Mouse (Mus musculus) gastrocnemius, adult 18-20 months (tissue): ENCODE data around the gene Kazald1. TPM values are rescaled to one million over a fixed set of nuclear protein-coding genes. Genes with fewer than 3 reads are reported as not detected.

Experiments used
- DNase-seq: peaks from one replicate; pipeline ENCODE4 v3.0.0; 2021; ENCODE audit warnings: low spot score
- total RNA-seq, 2 experiments: library from RNA; stranded (reverse); gene quantifications; 2 replicates each; pipeline ENCODE4 v1.2.3; 2021

Gene Kazald1
- total RNA-seq, 2 experiments from 2014 or later, result 6.3 to 11.2 TPM

- DNase-seq, result peak; percentile 59
Measured at GRCm38 (mm10) chr19:45047935-45048643, 27.0 kb upstream of the Kazald1 start.

DNA sequence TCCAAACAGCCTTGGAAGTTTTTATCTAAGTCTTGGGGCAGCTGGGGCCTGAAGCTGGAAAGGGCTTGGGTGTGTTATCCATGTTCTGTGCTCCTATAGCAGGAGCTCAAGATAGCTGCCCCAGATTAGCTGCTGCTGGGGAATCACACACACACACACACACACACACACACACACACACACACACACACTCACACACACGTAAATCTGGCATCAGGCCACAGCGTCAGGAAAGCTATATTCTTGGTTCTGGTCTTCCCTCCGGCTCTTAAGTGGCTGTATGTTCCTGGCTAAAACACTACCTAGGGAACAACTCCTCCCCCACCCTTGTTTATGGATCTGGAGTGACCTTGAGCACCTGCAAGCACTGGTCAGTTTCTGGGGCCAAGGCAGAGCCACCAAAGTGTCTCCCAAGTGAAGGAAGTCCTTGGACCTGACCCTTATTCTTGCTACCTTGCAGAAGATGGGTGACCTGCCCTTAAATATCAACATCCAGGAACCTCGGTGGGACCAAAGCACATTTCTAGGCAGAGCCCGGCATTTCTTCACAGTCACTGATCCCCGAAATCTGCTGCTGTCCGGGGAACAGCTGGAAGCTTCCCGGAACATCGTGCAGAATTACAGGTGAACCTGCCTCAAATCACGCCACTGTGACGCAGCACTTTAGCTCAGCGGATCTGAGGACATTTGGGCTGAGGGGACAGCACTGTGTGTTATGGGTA is 26.2 kb upstream of the Kazald1 start:
- no peak for DNase-seq

GRCm38 (mm10) chr19:45049523-45049922 is 25.5 kb upstream of the Kazald1 start:
- no peak for DNase-seq

GRCm38 (mm10) chr19:45053451-45053850 is 21.6 kb upstream of the Kazald1 start:
- DNase-seq, result no peak

DNA sequence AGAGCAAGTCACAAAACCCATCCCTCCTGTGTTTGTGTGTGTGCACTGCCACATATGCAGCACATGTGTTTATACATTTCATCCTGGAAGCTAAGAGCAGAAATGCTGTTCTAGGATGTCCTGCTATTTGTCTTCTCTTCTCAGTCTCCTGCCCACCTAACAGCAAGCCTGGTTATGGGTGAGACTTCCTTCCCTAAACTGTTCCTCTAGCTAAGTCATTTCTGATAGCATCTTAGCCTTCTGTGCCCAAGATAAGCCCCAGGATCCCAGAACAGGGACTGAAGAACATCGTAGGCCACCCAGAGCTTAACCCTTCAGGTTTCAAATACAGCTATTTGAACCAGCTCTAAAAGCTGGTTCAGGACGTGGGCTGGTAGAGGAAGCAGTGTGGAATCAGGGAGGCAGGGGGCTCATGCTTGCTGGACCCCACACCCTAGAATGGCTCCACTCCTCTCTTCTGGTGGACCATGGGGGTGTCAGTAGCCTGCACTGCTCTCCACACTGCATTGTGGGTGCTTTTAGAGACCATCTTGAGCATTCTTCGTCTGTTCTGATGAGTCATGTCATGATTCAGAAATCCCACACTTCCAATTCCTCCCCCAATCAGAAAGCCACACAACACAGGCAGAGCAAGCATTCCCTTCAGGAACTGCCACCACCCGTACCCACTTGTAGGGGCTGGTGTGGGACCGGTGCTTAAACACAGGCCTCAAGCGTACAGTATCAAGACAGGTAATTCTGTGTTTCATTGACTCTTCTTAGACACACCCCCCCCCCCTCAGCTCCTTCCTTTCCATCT is 19.9 kb upstream of the Kazald1 start:
- DNase-seq, result no peak

DNA sequence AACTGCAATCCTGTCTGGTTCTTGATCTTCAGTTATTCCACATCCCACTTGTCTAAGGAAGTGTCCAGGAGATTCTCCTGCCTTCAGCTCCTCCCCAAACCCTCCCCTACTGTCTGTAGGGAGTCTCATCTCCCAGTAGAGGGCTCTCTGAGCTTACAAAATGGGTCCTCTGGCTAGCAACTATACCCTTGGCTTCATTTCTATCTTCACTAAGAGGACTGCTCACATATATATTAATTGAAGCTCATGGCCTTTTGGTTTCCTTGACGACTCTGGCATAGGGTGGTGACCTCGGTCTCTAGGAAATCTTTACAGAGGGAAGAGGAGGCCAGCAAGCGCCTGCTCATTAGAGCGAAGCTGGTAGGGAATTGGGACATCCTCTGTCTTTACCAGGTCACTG is 18.7 kb upstream of the Kazald1 start:
- DNase-seq, result peak; percentile 57

DNA sequence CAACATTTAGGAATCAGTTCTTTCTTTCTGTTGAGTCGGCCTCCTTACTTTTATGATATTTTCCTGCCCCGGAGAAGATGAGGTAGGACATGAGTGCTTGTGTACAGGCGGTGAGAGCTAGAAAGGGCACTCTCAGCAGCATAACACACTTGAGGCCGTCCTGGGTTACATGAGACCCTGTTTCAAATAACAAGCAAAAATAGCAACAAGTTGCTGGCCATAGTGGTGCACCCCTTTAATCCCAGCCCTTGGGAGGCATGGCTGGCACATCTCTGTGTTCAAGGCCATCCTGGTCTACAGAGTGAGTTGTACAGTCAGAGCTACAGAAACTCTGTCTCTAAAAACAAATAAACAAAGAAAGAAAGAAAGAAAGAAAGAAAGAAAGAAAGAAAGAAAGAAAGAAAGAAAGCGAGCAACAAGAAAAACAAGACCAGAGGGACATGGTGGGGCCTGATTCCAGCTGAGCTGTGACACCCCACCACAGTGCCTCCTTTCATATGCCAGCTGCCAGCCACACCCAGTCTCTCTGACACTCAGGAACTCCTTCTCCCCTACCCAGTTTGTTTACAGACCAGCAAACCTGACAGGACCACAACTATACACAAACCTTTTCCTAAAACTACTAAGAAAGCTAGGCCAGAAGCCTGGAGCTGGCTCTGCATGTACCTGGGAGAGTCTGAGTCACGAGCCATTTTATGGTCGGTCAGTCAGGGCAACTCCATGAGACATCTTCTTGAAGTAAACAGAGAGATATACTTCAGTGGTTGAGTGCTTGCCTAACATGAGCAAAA is 17.9 kb upstream of the Kazald1 start:
- DNase-seq, result peak; percentile 39

- peak; percentile 52 for DNase-seq
Measured at GRCm38 (mm10) chr19:45057724-45058112, 17.3 kb upstream of the Kazald1 start.

DNA sequence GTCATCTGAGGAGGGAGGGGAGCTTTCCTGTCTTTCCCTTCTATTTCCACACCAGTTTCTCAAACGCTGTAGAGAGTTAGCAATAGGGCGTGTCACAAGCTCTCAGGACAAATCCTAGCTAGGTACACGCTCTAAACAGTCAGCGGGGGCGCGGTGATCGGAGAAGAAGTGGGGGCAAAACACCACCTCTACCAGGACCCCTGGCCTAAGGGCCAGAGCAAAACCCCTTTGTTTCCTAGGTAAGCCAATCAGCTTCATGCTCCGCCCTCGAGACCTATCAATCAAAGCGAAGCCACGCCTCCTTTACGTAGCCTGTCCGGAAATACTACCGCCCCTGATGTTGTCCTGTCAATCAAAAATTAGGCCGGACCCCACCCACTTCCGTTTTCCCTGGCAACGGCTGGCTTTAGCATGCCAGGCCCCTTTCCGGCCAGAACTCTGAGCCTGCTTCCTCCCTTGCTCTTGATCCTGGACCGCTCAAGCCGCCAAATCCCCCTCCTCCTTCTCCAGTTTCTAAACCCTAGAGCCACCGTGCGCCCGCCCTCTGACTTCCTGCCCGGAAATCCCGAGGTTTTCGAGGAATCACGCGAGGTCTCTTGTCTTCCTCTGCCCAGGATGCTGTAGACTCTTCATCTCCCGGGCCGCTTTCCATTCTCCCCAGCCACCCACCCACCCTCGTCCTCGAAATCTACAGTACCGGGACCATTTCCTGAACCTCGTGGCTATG is 16.8 kb upstream of the Kazald1 start:
- DNase-seq, result peak; percentile 95

- DNase-seq, result no peak
Measured at GRCm38 (mm10) chr19:45058841-45059240, 16.2 kb upstream of the Kazald1 start.

DNA sequence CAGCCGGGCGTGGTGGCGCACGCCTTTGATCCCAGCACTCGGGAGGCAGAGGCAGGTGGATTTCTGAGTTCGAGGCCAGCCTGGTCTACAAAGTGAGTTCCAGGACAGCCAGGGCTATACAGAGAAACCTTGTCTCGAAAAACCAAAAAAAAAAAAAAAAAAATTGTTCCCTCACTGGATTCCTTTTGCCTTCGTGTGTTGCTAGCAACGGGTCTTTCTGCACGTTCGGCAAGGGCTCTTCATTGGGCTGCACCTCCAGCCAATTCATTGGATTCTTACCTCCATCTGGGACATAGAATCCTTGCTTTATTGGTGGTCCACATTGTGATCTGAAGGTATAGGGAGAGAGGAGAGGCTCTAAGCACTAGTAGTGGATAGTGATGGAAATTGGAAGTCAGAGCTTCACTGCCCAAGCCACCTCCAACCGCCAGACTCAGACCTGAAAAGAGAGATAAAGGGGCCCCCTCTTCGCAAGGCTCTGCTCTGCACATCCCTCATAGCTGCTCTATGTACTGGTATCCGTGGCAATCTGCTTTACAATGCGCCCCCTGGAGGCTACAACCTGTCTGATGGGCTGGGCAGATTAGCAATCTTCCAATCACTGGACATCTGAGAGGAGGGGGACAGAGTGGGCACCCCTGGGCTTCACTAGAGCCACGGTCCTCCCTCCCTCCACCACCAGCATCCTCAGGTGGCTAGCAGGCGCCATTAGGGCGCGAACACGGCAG is 11.3 kb upstream of the Kazald1 start:
- DNase-seq, result peak; percentile 59

- no peak for DNase-seq
Measured at GRCm38 (mm10) chr19:45065226-45065625, 9.8 kb upstream of the Kazald1 start.

- no peak for DNase-seq
Measured at GRCm38 (mm10) chr19:45067170-45067569, 7.9 kb upstream of the Kazald1 start.

DNA sequence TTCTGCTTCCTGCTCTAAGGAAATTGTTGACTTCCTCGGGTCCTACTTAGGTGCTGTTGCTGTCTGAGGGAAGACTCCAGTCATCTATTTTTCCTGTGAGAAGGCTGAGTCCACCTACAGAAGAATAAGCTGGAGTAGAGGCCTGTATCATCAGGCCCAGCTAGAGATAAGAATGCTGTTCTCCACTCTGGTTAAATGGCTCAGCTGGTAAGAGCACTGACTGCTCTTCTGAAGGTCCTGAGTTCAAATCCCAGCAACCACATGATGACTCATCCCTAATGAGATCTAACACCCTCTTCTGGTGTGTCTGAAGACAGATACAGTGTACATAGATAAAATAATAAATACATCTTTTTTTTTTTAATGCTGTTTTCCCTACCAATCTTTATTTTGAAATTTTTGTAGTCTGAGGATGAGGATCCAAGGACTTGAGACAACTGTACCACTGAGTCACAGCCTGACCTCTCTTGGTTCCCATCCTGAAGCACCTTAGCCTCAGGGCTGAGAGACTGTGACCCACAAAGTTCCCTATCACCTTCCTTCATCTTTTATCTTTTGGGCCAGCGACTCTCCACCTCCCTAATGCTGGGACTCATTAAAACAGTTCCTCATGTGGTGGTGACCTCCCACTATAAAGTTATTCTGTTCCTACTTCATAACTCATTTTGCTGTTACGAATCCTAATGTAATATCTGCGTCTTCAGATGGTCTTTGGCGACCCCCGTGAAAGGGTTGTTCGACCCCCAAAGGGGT is 7.1 kb upstream of the Kazald1 start:
- no peak for DNase-seq

- DNase-seq, result peak; percentile 83
Measured at GRCm38 (mm10) chr19:45073871-45074542, 1.0 kb upstream of the Kazald1 start.

DNA sequence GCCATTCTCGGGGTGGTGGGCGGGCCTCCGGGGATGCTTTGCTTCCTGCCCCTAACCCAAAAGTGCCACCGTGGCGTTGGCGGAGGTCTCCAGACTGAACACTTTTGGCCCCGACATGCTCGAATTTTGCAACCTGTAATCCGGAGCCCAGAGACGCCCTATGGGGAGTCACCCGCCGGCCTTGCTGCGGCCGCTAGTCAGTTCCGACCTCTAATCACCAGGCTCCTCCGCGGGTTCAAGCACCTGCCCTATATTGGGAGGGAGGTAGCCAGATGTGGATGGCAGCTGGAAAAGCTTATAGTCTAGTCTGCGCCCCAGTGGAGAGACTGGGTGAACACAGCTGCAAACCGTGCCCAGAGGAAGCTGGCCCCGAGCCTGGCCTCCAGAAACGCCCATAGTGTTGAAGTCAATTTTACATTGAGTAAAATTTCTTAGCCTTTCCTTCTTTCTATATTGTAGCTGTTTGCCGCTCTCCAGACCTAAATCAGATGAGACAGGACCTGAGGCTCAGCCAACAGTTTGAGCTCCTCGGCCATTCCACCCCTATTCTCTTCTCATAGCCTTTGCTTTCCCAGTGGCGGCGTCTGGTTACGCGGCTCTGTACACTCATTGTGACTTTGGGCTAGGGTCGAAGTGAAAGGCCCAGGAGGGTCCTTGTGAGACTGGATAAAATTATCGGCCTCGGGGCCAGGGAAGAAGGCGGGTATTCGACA is 438 bp downstream of the Kazald1 start:
- peak; percentile 21 for DNase-seq

DNA sequence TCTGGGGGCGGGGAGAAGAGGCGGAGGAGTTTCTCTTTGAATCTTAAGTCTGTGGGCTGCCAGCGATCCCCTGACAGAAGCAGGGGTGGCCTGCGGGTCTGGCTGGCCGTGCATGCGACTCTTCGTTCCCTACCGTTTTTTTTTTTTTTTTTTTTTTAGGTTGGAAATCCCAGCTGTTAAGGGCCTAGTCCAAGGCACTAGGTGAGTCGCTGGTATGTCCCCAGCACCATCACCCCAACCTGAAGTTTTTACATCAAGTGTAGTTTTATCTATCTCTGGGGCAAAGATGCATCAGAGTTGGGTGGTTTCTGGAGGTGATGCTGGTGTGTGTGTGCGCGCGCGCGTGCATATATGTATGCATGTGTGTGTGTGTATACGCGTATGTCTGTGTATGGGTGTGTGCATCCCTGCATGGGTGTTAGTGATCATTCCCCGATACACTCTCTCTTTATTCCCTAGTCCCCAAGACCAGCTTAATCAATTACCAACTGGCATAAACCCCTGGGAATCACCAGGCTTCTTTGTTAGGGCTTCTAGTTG is 1.1 kb downstream of the Kazald1 start:
- DNase-seq, result no peak
